Mouse (Mus musculus) layer of hippocampus, adult 9-10 months (tissue): Measurements from ENCODE around the gene Rcn3.
"Not testable (repeated sequence)": the region's sequence is repeated elsewhere in the genome, so short reads cannot be mapped to it uniquely, and the experiment has no call there.

Experiments
- DNase-seq: peaks from one replicate; pipeline ENCODE4 v3.0.0; 2022; ENCODE audit warnings: low spot score

Gene Rcn3

GRCm38 (mm10) chr7:45097479-45097878 is 5.5 kb upstream of the Rcn3 start:
- DNase-seq: no peak

GRCm38 (mm10) chr7:45095965-45096364 is 3.9 kb upstream of the Rcn3 start:
- not testable (repeated sequence) for DNase-seq

GRCm38 (mm10) chr7:45095367-45095766 is 3.3 kb upstream of the Rcn3 start:
- no peak for DNase-seq

- DNase-seq: no peak
Observed at GRCm38 (mm10) chr7:45094121-45094520, 2.1 kb upstream of the Rcn3 start.

DNA sequence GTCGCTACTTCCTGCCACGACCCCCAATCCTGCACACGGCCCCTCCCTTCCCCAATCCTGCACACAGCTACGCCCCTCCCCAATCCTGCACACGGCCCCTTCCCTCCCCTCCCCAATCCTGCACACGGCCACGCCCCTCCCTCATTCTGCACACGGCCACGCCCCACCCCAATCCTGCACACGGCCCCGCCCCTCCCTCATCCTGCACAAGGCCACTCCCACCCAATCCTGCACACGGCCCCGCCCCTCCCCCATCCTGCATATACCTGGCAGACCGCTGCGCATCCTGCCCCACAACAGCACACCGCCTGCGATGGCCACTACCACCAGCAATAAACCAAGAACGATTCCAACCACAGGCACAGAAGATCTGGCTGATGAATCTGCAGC is 1.5 kb upstream of the Rcn3 start:
- DNase-seq: no peak

- no peak for DNase-seq
Observed at GRCm38 (mm10) chr7:45092828-45093515, 951 bp upstream of the Rcn3 start.

- DNase-seq: no peak
Observed at GRCm38 (mm10) chr7:45091001-45091990, 725 bp downstream of the Rcn3 start.

DNA sequence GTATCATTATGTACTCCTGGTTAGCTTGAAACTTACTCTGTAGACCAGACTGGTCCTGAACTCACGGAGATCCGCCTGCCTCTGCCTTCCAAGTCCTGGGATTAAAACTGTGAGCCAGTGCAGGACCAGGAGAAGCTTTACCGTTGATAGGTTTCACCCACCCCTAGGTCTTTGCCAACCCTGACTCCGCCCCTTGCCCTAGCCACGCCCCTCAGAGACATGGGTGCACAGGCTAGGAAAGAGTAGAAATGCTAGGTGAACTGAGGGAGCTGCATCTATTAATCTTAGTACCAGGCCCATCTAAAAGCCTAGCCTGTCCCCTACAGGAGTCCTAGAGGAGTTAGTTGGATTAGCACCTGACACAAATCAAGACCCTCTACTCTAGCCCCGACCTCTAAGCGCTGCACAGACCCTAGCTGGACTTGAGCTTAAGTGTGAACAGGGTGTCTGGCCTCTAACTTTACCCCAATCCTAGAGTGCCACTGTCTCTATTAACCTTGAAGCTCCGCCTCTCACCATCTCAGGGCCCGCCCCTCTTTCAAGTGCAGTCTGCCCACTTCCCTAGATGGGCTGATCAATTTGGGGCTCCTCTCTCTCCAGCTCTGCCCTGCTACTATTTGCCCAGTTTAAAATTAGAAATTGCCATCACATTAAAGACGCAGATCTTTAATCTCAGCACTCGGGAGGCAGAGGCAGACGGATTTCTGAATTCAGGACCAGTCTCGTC is 1.6 kb downstream of the Rcn3 start:
- no peak for DNase-seq

- no peak for DNase-seq
Observed at GRCm38 (mm10) chr7:45088597-45088996, 3.4 kb downstream of the Rcn3 start.

DNA sequence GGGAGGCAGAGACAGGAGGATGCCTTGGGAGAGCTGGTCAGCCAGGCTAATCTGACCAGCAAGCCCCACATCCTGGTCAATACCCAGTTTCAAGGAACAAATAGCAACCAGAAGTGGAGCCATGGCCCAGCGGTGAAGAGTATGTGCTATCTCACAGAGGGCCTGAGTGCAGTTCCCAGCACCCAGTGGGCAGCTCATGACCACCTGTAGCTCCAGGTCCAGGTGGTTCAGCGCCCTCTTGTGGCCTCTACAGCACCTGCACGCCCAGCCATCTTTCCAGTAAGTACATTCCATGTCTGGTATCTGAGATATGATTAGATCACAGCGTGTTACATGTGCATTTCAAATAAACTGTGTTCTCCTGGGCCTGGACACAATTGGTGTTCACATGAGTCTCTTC is 5.9 kb downstream of the Rcn3 start:
- DNase-seq: no peak

- DNase-seq: no peak
Observed at GRCm38 (mm10) chr7:45083300-45083890, 8.6 kb downstream of the Rcn3 start.

DNA sequence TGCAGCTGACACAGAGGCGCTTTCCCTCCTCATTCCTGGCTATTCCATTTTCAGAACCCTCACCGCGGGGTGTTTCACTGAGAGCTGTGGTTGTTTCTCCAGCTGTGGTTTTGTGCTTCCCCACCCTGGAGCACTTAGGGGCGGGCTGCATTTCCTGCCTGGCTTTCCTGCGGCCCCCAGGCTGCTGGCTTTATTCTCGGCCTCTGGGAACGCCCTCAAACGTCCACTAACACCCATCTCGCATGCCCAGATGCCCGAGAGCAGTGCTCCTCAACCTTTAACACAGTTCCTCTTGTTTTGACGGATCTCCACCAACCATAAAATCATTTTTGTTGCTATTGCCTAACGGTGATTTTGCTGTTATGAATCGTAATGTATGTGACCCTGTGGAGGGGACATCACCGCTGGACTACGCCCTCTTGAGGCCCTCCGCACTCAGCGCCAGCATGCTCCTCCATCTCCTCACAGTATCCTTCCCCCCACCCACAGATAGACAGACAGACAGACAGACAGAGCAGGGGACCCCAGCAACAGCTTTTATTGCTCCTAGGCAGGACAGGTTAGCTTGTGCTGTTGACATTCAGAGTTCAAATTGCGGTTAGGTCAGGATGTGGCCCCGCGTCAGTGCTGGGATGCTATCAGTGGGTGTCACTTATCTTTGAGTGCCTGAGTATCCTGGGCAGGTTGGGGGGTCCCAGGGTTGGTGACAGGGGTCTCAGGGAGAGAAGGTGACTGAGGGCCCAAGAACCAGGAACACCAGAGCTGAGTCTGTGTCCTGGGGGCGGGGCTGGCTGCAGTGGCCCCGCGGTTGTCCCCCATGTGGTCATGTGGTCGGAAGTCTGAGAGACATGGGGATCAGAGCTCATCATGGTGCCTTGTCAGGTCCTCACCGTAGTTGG is 9.4 kb downstream of the Rcn3 start:
- no peak for DNase-seq

GRCm38 (mm10) chr7:45081016-45081415 is 11.0 kb downstream of the Rcn3 start:
- DNase-seq: no peak

DNA sequence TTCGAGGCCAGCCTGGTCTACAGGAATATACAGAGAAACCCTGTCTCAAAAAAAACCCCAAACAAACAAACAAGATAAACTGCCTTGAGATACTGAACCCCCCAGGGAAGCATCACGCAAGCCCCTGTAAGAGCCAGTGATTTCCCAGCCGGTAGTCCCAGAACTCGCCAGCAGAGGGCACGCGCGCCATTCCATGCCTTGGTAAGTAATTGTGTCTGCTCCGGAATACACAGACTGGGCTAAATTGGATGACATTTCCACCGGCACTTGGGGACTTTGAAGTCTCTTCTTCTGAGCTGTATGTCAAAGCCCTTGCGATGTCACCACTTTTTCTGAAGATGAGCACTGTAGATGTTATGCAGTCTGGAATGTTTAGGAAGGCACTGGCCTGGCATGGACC is 12.2 kb downstream of the Rcn3 start:
- DNase-seq: peak; percentile 93

GRCm38 (mm10) chr7:45078513-45078912 is 13.5 kb downstream of the Rcn3 start:
- DNase-seq: no peak

DNA sequence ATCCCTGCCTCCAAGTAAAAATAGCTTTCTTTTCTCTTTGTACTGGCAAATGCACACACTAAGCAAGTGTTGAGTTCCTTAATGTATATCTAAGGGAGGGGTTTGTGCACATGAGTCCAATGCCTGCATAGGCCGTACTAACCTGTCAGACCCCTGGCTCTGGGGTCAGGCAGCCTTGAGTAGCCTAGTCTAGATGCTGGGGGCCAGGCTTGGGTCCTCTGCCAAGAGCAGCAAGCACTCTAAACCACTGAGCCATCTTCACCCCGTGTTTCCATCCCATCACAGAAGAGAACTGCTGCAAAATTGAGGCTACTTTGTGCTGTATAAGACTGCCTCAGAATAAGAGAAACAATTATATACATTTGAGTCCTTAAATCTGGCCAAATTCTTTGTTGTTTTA is 14.2 kb downstream of the Rcn3 start:
- no peak for DNase-seq

GRCm38 (mm10) chr7:45077322-45077721 is 14.7 kb downstream of the Rcn3 start:
- no peak for DNase-seq

DNA sequence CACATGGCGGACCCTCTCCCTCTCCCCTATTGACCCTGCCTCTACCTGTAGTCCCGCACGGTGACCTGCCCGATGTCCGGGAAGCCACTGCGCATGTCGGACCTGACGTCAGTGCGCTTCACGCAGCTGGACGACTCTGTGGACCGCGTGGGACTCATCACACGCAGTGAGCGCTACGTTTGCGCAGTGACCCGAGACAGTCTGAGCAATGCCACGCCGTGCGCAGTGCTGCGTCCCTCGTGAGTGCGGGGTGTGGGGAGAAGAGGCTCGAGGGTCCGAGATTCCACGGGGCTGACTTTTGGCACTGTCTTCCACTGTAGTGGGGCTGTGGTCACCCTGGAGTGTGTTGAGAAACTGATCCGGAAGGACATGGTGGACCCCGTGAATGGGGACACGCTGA is 15.5 kb downstream of the Rcn3 start:
- no peak for DNase-seq

- DNase-seq: no peak
Observed at GRCm38 (mm10) chr7:45075405-45075804, 16.6 kb downstream of the Rcn3 start.

- no peak for DNase-seq
Observed at GRCm38 (mm10) chr7:45073949-45074348, 18.1 kb downstream of the Rcn3 start.

GRCm38 (mm10) chr7:45073171-45073707 is 18.8 kb downstream of the Rcn3 start:
- DNase-seq: no peak
